Mouse (Mus musculus): ENCODE data around the gene Ccdc151.

DNA sequence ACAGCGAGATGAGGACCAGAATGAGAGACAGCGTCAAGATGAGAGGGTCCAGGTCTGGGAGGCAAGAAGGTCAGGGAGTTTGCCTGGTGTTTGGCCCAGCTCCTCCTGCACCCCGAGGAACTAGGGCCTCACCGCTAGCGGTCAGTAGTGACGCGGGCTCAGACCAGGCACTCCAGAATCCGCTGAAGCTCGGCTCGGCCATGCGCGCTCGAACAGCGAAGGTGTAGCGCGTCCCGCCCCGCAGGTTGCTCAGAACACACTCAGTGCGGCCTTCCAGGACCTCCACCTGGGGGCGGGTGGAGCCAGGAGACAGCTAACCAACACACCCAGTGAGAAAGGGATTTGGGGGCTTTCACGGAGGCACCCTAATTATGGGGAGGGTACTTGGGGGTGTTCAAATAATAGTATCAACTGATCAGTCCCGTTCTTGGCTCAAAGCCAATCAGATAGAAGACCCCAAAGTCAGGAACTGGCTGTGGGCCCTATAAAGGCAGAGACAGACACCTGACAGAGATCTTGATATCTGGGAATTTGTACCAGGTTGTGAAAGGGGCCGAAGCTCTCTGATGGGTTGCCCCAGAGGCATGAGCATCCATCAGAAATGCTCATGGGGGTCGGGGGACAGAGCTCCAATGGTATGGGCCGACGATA, 41.8 kb downstream of the Ccdc151 start:
- TF ChIP-seq CTCF (IDR thresholded peaks at IDR 0.05; ENCODE audit: borderline replicate concordance, extremely low read depth, insufficient read depth, insufficient read length) (no peak), POLR2A (IDR thresholded peaks at IDR 0.05; ENCODE audit: borderline replicate concordance, extremely low read depth, insufficient read depth, insufficient read length, poor library complexity, severe bottlenecking) (no peak)

Measured in brain, embryonic 14.5 days (tissue).